Mouse (Mus musculus) telencephalon, adult 2 months (tissue): ENCODE results near the gene Jakmip3.

Experiments used
- DNase-seq: peaks from one replicate; pipeline ENCODE4 v3.0.0-alpha.2; 2011; ENCODE audit warnings: low read depth, low spot score

Jakmip3 gene

DNA sequence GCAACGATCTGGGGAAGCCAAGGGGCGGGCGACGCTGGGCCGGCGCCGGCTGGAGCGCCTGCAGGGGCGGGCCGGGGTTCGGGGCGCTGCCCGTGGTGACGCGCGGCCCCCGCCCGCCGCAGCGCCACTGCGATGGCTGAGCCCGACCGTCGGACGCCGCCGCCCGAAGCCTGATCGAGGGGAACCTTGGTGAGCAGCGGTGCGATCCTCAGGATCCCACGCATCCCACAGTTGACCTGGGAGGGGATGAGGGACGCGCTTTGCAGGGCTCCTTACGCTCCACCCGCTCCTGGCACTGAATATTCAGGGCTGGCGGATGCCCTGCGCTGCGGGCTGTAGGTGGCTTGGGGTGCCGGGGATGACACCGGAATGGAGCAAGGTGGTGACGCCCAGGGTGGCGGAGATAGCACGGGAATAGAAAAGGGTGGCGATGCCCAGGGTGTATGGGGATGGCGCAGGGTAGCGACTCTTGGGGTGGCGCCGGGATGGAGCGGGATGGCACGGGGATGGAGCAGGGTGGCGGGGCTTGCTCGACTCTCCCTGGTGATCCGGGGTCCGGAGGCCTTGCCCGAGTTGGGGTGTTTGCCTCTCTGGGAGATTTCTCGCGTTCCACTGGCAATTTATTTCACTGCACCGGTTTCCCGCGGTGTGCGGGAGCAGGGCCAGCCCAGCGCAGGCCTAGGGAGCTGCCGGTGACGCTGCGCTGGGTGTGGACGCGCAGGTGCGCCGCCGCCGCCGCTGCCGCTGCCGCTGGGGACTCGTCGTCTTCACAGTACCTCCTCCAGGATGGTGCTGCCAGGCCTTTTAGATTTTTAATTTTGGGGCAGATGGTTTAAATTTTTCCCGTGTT lies at the start of gene Jakmip3:
TSS of gene Jakmip3 (plus strand) at position 119 of the 850 bp plus-strand sequence.
- no peak for DNase-seq

DNA sequence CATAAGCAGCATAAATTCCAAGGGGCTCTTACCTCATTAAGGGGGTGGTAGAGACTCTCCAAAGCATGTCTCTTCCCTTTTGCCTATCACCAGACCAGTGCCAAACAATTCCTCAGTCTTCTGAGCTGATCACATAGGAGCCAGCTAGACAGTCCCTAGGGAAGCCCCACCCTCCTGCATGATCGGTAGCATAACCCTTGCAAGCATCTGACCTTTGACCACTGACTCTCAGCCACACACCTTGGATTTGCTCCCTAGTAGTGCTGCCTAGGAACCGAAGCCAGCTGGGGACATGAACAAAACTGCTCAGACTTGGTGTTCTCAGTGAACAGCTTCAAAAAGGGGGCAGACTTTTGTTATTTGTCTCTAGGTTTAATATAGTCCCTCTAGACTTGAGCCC lies 42.4 kb upstream of the Jakmip3 start:
- no peak for DNase-seq

DNA sequence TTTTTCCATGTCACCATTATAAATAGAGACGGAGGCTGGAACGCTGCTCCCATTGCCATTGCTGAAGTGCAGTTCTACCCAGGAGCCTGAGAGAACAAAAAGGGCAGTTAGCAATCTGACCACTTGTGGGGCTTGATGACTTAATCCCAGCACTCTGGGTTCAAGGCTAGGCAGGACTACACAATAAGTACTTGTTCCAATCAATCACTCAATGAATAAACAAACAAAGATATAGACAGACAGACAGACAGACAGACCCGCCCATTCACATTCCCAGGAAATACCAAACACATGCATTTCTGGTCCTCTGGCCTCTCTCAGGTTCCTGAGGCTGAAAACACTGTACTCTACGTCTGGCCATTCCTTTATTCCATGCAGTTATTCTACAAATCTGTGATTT lies 41.8 kb upstream of the Jakmip3 start:
- DNase-seq = no peak

DNA sequence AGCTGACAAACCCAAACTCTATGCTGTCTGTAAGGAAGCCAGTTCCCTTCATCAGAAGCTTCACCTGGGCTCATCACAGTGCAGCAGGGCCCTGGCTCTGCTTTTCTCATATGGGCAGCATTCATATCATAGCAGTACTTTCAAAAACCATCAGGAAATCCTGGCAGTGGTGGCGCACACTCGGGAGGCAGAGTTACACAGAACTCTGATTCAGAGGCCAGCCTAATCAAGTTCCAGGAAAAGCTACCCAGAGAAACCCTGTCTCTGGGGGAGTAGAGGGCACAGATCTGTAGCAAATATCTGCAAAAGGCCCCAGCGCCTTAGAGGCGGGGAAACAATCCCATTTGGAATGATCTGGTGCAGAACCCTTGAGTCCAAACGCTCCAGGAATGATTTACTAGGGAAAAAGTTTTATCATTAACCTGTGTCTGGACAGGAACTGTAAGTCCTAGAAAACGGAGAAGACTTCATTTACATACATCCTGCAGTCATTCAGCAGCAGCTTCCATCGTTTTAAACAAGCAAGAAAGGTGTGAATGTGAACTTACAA lies 36.6 kb upstream of the Jakmip3 start:
- DNase-seq = no peak

DNA sequence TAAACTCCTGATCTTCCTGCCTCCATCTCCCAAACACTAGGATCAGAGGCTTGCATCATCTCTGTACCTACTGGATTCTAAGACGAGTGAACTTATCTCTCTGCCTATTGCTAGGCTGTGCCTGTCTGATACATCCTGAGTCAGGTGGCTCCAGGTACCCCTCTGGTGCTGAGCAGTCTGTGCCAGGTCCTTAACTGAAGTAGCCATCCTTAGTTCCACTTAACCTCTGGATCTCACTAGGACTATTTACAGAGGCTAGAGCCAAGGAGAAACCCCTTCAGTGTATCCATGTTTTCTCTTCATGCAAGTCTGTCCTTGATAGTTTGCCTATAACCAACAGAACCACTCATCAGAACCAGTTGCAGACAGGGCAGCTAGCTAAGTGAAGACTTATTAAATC lies 34.1 kb upstream of the Jakmip3 start:
- DNase-seq = no peak

DNA sequence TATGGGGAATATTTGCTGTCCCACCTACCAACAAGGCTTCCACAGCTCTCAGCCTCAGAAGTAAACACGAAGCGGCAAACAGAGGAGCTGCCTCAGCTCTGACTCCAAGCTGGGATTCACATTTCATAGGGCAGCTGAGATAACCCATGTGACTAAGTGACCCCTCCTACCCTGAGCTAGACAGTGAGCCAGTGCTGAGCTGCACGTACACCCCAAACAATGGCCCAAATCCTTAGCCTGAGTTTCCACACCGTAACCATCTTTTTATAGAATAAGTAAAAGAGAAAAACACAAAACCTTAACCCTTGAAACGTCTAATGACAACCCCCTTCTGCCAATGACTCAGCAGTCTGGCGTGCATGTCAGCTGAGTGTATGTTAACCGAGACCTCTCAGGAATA lies 33.5 kb upstream of the Jakmip3 start:
- DNase-seq = peak; percentile 39

DNA sequence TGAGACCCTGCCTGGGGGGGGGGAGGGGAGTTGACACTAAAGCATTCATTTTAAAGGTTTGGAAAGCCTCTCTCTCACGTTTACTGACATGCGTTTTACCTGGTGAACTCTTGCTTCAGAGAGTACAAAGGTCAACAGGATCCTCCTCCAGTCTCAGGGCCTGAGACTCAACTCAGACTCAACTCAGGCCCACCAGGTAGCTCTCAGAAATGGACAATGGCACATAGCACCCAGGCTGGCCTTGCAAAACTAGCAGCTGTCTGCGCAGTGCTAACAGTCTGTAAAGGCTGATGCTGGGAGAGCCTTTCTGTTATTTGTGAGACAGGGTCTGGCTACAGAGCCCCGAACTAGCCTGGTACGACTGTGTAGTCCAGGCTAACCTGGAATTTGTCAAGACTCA lies 32.6 kb upstream of the Jakmip3 start:
- DNase-seq = no peak

DNA sequence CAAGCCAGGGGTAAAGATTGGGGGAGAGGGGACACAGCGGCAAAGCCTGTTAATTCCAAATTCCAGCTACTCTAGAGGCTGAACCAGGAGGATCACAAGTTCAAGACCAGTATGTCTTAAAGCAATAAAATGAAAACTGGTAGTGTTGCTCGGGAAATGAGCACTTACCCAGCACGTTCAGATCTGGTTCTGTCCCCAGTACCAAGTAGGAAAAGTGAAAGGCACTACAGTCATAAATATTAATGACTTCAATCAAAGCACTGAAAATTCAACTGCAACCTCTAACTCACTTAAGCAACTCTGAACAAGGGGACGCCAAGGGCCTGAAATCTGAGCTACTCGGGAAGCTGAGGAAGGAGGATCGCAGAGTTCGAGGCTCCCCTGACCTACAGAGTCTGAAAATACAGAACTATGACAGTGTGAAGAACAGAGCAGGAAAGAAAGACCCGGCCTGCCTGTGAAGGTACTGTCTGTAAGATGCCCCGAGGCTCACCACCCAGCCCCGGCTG lies 31.7 kb upstream of the Jakmip3 start:
- DNase-seq = no peak

DNA sequence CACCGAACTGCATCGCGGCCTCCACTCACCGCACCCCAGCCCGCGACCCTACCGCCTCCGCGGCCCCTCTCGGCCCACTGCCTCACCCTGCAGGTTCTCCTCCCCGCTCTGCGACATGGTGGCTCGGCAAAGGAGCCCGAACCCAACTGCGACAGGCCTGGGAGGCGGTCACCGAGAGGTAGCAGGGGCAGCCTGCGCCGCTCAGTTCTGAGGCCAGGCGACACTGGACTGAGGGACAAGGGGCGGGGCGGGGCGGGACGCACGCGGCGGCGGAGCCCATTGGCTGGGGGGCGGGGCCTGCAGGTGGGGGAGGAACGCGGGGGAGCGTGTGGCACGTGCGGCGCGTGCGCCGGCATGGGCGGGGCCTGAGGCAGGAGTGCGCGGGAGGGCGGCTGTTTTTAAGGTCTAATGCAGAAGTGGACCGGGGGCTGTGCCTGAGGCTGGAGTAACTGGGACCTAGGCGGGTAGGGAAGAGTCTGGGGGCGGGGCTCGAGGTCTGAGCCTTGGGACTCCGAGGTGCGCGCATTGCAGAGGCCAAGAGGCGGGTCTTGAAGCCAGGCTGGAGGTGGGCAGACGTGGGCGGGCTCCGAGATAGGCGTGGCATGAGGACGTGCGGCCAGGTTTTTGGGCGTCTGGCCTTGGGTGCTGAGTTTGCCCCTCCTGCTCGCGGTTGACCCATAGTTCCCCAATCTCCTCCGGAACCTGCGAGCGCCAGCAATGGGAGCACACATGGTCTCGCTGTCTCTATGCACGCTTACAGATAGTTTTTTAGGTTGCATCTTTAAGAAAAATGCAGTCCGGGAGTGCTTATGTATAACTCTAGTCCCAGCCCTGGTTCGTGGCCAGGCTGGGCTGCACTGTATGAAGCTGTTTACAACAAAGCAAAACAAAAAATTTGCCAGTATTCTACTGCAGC lies 31.0 kb upstream of the Jakmip3 start, which contains the start of gene Bnip3:
TSS of gene Bnip3 (minus strand) at position 243 of the 916 bp plus-strand sequence.
- peak; percentile 70 for DNase-seq

DNA sequence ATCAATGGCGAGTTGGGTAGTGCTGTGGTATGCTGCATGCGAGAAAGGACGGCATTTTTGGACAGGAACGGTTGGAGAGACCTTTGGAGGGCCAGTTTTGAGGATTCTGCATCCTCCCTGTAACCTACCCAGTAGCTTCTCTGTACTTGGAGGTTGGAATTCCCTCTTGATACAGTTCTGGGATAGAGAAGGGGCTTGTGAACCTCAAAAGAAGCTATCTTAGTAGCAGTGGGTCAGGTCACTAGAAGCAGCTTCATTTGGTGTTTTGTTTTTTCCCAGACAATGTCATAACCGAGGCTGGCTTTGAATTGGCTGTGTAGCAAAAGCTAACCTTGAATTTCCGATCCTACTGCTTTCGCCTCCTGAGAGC lies 30.4 kb upstream of the Jakmip3 start:
- no peak for DNase-seq

DNA sequence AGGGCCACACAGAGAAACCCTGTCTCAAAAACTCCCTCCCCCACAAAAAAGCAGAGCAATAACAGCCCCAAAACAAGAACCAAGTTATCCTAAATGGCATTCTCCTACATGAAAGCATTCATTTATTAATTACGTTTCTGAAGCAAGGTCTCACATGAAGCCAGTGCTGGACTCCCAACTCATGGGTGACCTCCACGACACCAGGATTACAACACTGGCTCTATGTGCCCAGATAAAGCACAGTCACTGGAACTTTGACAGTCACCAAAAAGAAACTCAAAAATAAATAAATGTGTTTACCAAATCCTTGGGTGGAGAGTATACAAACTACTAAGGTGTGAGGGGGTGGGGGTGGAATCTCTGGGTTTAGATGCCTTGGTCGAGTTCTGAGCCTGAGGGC lies 26.9 kb upstream of the Jakmip3 start:
- no peak for DNase-seq

DNA sequence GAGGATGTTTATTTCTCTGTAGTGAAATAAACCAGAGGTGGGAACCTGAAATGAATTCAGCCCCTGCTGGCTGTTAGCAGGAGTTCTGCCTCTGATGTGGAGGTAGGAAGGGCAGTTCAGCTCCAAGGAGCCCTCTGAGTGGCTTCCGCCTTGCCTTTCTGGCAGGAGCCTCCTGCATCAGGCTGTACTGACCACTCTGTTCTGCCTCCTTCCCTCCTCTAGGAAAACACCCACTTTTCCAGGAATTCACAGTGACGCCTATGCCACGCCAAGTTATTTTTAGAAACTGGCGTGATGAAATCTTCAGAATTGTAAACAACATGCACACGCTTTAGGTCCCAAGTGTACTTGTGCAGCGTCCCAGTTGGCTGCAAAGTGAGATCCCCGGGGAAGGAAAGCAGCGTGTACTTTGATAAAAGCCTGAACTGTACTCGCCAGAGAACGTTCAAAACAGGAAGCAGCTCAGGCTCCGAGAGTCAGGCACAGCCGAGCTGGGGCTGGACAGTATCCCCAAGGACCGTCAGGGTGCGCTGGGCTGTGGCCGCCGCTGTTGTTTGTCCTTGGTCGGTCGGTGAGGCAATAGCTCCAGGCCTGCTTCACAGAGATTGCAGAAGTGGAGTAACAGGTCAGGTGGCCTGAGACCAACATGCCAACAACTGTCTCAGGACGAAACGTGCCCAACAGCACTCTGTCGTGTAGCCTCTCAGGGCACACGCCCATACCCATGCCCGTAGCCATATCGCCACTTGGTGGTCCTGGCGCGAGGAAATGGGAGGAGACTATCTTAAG lies 21.2 kb upstream of the Jakmip3 start:
- no peak for DNase-seq

DNA sequence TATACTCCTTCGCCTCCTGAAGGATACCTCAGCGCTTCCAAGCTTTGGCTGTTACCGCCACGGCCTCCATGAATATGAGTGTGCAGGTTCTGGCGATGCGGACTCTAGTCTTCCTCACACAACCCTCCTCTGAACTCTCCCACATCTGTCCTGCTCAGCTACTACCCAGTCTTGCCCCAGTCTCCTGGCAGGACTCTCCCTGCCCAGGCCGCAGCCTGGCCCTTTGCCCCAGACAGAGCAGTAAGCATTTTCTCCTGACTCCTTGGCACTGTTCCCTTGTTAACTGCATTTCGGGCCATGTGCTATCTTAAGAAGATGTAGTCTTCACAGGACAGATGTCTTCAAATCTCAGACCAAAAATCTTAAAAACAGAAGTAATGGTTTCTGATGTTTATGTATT lies 18.9 kb upstream of the Jakmip3 start:
- DNase-seq = no peak

DNA sequence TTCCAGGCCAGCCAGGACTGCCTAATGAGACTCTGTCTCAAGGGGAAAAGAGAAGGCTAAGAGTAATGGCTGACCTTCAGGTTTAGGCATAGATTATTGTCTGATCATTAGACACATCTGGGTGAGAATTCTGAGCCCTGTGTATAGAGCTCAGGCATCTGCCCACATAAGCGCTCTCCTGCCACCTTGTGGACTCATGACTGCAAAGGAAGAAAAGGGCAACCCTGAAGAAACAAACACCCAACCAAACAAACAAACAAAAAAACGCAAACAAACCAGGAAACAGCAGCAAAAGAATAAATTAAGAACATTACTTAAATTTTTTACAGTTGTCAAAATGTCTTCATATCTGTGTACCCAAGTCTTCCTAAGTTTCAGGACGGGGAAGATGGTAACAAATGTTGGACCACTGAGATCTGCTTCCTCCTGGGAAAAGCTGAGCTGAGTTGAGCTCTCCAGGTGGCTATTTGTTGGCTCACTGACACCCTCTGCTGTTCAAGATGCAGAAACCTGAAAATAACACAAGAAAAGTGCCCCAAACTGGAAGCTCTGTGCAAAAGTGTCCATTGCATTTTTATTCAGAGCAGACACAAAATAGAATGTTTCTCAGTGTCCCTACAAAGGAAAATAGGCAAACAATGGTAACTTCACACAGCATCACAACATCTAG lies 16.6 kb upstream of the Jakmip3 start:
- DNase-seq = no peak

DNA sequence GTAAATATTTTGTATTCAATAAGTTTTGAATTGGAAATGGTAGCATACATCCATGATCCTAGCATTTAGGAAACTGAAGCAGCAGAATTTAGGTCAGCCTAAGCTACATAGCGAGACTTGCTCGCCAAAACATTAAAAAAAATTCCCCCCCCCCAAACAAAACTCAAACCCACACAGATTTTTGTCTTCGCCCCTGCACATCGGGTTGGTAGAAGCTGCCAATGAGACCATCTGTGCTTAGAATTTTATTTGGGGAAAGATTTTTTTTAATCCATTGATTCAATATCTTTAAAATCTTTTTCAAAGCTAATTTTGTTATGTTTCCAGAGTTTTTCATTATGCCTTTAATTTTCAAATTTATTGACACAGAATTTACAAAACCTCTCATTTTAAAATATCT lies 12.1 kb upstream of the Jakmip3 start:
- peak; percentile 77 for DNase-seq

DNA sequence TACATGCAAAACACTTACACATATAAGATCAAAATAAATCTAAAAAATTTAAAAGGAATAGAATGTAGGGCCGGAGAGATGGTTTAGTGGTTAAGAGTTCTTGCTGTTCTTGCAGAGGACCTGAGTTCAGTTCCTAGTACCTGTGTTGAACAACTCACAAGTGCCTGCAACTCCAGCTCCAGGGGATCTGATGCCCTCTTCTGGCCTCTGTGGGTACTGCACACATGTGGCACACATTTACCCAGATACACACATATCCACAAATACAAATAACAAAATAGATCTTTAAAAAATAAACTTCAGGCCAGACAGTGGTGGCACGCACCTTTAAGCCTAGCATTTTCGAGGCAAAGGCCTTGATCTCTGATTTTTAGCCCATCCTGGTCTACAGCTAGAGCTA lies 6.0 kb upstream of the Jakmip3 start:
- DNase-seq = no peak

DNA sequence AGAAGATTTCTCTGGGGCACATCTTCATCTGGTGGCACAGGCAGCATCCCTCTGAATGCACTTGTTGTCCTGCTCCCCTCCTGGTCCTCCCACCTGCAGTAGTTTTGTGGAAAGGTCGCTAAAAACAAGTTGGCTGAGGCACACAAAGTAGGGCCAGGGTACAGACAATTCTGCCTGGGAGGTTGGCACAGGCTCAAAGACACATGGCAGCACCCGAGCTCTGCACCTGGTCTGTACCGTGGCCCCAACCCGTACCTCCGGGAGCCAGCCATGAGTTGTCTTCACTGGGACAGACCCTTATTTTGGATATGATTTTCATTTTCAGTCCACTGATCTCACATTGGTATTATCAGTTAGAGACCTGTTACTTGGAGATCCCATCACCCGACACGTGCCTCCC lies 1.5 kb upstream of the Jakmip3 start:
- no peak for DNase-seq

DNA sequence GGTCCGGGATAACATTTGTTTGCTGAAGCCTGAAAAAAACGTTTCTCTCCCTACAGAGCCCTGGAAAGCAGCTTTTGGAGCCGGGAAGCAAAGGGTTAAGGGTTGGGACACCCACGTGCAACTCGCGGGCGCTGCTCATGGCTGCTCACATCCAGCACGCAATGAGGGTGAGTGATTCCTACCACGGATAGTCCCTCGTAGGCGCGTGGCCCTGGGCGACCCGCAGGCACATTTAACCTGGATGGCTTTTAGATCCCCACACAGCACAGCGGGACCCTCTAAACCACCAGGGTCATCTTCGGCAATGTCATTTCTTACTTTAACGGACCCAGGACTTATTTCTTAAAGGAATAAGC lies 296 bp upstream of the Jakmip3 start:
- no peak for DNase-seq

DNA sequence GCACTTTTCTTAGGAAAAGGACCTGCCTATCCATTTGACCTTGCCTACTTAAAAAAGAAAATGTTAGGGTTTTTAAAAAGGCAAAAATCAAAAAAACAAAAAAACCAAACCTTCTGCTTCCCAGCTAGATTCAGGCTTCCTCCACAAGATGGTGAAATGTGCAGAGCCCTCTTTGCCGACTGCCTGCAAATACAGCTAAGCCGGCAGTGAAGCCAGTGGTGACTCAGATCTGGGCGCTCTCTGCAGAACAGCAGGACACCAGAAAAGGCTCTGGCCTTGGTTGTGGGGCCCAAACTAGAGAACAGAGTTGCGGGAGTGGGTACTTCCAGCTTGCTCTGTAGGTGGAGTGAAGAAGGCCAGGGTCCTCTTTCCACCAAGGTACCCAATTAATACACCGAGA lies 1.0 kb downstream of the Jakmip3 start:
- DNase-seq = no peak

DNA sequence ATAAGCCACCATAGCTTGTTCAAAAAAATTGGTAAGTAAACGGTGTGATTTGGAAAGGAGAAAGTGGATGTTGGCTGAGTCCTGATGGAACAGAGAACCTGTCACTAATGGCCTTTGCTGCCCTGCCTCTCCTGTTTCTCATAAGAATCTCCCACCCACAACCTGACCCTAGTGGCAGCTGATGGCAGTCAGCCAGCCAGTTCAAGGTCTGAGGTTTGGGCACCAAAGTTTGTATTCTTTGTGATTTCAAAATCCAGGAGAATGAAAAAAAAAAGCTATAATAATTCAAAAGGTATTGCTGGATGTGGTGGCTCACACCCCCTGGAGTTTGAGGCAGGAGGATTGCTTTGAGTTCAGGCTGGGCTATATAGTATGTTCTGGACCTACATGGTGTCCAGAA lies 1.8 kb downstream of the Jakmip3 start:
- DNase-seq = no peak

DNA sequence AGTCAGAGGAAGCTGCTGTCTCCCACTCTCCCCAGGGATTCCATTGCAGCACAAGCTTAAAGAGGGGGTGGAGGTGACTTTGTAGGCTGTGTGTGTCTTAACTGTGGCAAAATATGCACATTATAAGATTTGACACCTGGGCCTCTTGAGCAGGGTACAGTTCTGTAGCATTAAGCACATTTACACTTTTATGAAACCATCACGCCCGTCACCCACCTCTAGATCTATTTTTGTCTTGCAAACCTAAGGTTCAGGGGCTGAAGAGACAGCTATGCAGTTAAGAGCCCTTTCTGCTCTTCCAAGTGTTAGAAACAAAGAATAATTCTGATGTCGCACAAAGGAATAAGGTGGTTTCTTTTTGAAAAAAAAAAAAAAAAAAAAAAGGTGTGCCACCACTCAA lies 5.1 kb downstream of the Jakmip3 start:
- DNase-seq = no peak
